In genomic region chr8:54079601-54080000, GRCm38 (mm10) we compare ENCODE assay signal across 10 mouse cellular contexts. TPM values are rescaled to one million over a fixed set of nuclear protein-coding genes. Genes with fewer than 3 reads are reported as not detected.
DNase-seq lines count a peak whose midpoint lies in the region; ATAC-seq lines count a peak whose summit lies in the region.
"Had no signal": no experiment of that assay in that cellular context is flagged by ENCODE, and none has a peak within 500 bp of the region (broad histone marks: within the 10 kb centered on the region; RNA-seq: fewer than 3 reads in every experiment).

No protein-coding gene starts in this region.

- no peaks in the 10 kb centered on the region for H3K27me3 ChIP-seq in intestine, embryonic 14.5 days (replicated peaks; ENCODE audit: control insufficient read depth, insufficient read depth, low read length)
- H3K27me3 ChIP-seq in intestine, embryonic 15.5 days (replicated peaks) = no peaks in the 10 kb centered on the region
- H3K27me3 ChIP-seq in neural tube, embryonic 11.5 days (ENCODE audit: control insufficient read depth, insufficient read depth, low read length) = no peaks in the 10 kb centered on the region
- H3K27me3 ChIP-seq in neural tube, embryonic 15.5 days (replicated peaks) = no peaks in the 10 kb centered on the region
- no peaks in the 10 kb centered on the region for H3K27me3 ChIP-seq in embryonic facial prominence, embryonic 11.5 days (ENCODE audit: control insufficient read depth, insufficient read depth, low read length)
- H3K27me3 ChIP-seq: embryonic facial prominence, embryonic 12.5 days had no signal

- no peak overlapping the region for H3K9ac ChIP-seq in intestine, embryonic 14.5 days (ENCODE audit: low read length)
- no peak overlapping the region for H3K9ac ChIP-seq in intestine, embryonic 15.5 days
- H3K9ac ChIP-seq in neural tube, embryonic 11.5 days (ENCODE audit: low read length) = no peak overlapping the region
- no peak overlapping the region for H3K9ac ChIP-seq in neural tube, embryonic 15.5 days (replicated peaks)
- H3K9ac ChIP-seq in embryonic facial prominence, embryonic 11.5 days (replicated peaks; ENCODE audit: low read length) = no peak overlapping the region
- H3K9ac ChIP-seq: embryonic facial prominence, embryonic 12.5 days had no signal

- no peak for ATAC-seq in intestine, embryonic 14.5 days (replicated peaks; ENCODE audit: low FRiP score, low TSS enrichment, low read depth)
- ATAC-seq in intestine, embryonic 15.5 days = no peak
- ATAC-seq in neural tube, embryonic 11.5 days (ENCODE audit: insufficient read depth, low FRiP score, low TSS enrichment) = no peak
- no peak for ATAC-seq in neural tube, embryonic 15.5 days (ENCODE audit: low FRiP score)
- no peak for ATAC-seq in embryonic facial prominence, embryonic 11.5 days (replicated peaks; ENCODE audit: insufficient number of reproducible peaks, low FRiP score, low TSS enrichment, low read depth)

- H3K4me3 ChIP-seq in intestine, embryonic 14.5 days (ENCODE audit: low read depth, low read length) = 0 out of 2 replicates have a peak overlapping the region, but pooled peaks have one; percentile 1
- H3K4me3 ChIP-seq in intestine, embryonic 15.5 days (replicated peaks) = no peak overlapping the region
- H3K4me3 ChIP-seq in neural tube, embryonic 11.5 days (ENCODE audit: low read depth, low read length) = no peak overlapping the region
- no peak overlapping the region for H3K4me3 ChIP-seq in neural tube, embryonic 15.5 days (replicated peaks)
- H3K4me3 ChIP-seq in embryonic facial prominence, embryonic 11.5 days (ENCODE audit: low read depth, low read length) = no peak overlapping the region
- H3K4me3 ChIP-seq: megakaryocyte, embryonic 14.5 days had no signal

- no peaks in the 10 kb centered on the region for H3K9me3 ChIP-seq in intestine, embryonic 14.5 days (ENCODE audit: control insufficient read depth, low read length)
- H3K9me3 ChIP-seq in intestine, embryonic 15.5 days = no peaks in the 10 kb centered on the region
- no peaks in the 10 kb centered on the region for H3K9me3 ChIP-seq in neural tube, embryonic 11.5 days (ENCODE audit: control insufficient read depth, low read length)
- H3K9me3 ChIP-seq in neural tube, embryonic 15.5 days (replicated peaks) = no peaks in the 10 kb centered on the region
- H3K9me3 ChIP-seq in embryonic facial prominence, embryonic 11.5 days (replicated peaks; ENCODE audit: control insufficient read depth, low read length) = no peaks in the 10 kb centered on the region
- H3K9me3 ChIP-seq: embryonic facial prominence, embryonic 12.5 days; megakaryocyte, embryonic 14.5 days had no signal

- H3K4me1 ChIP-seq in intestine, embryonic 14.5 days (replicated peaks; ENCODE audit: control insufficient read depth, insufficient read depth, low read length) = peaks cover 4% of the 10 kb centered on the region; the same call in 1 of the 2 replicates
- peaks cover 4% of the 10 kb centered on the region for H3K4me1 ChIP-seq in intestine, embryonic 15.5 days (replicated peaks)
- H3K4me1 ChIP-seq in neural tube, embryonic 11.5 days (ENCODE audit: control insufficient read depth, insufficient read depth, low read length) = 0 out of 2 replicates have a peak, but pooled peaks cover 3% of the 10 kb centered on the region
- peaks cover 15% of the 10 kb centered on the region for H3K4me1 ChIP-seq in neural tube, embryonic 15.5 days
- H3K4me1 ChIP-seq in embryonic facial prominence, embryonic 11.5 days (ENCODE audit: control insufficient read depth, insufficient read depth, low read length) = no peaks in the 10 kb centered on the region; the same call in 1 of the 2 replicates
- H3K4me1 ChIP-seq: embryonic facial prominence, embryonic 12.5 days had no signal

- no peak for DNase-seq in intestine, embryonic 14.5 days (ENCODE audit: low spot score)
- peak; percentile 11 for DNase-seq in neural tube, embryonic 11.5 days (ENCODE audit: low spot score)
- DNase-seq in embryonic facial prominence, embryonic 11.5 days (ENCODE audit: low spot score) = peak; percentile 33
- no peak for DNase-seq in testis, postnatal 10 days (ENCODE audit: low spot score)
- DNase-seq in right cerebral cortex, postnatal 36 days (ENCODE audit: low spot score in 2 of 2) = no peak
- DNase-seq: thymus, postnatal 25 days had no signal

- H3K36me3 ChIP-seq in intestine, embryonic 14.5 days (ENCODE audit: control insufficient read depth, insufficient read depth, low read length) = no peaks in the 10 kb centered on the region
- H3K36me3 ChIP-seq in intestine, embryonic 15.5 days = no peaks in the 10 kb centered on the region
- H3K36me3 ChIP-seq in neural tube, embryonic 11.5 days (ENCODE audit: control insufficient read depth, insufficient read depth, low read length) = no peaks in the 10 kb centered on the region
- no peaks in the 10 kb centered on the region for H3K36me3 ChIP-seq in neural tube, embryonic 15.5 days
- H3K36me3 ChIP-seq in embryonic facial prominence, embryonic 11.5 days (replicated peaks; ENCODE audit: control insufficient read depth, insufficient read depth, low read depth, low read length) = no peaks in the 10 kb centered on the region
- H3K36me3 ChIP-seq: embryonic facial prominence, embryonic 12.5 days had no signal

- H3K27ac ChIP-seq in intestine, embryonic 14.5 days (ENCODE audit: low read depth) = no peak overlapping the region
- no peak overlapping the region for H3K27ac ChIP-seq in intestine, embryonic 15.5 days
- H3K27ac ChIP-seq in neural tube, embryonic 11.5 days (ENCODE audit: low read depth, low read length) = no peak overlapping the region
- no peak overlapping the region for H3K27ac ChIP-seq in neural tube, embryonic 15.5 days (replicated peaks)
- no peak overlapping the region for H3K27ac ChIP-seq in embryonic facial prominence, embryonic 11.5 days (replicated peaks; ENCODE audit: low read depth, low read length)
- H3K27ac ChIP-seq: embryonic facial prominence, embryonic 12.5 days had no signal

- H3K4me2 ChIP-seq in intestine, embryonic 14.5 days (ENCODE audit: low read length) = peak overlapping the region; percentile 70; the same call in 1 of the 2 replicates
- H3K4me2 ChIP-seq in intestine, embryonic 15.5 days (replicated peaks) = no peak overlapping the region
- no peak overlapping the region for H3K4me2 ChIP-seq in neural tube, embryonic 11.5 days (ENCODE audit: low read depth)
- H3K4me2 ChIP-seq in neural tube, embryonic 15.5 days = no peak overlapping the region
- H3K4me2 ChIP-seq in embryonic facial prominence, embryonic 11.5 days (ENCODE audit: low read depth, low read length) = no peak overlapping the region

RNA-seq across cellular contexts. Expression of gene Vegfc, which starts 2.2 kb away (rescaled TPM):
- polyA plus RNA-seq in intestine, embryonic 14.5 days (2014; fragmentation: Nextera tagmentation; extraction: Ambion mirVana) = 5.9 and 8.8 TPM in 2 replicates
- 10.0 and 11.1 TPM in 2 replicates for polyA plus RNA-seq in intestine, embryonic 15.5 days (2015; fragmentation: Nextera tagmentation; extraction: Ambion mirVana)
- polyA plus RNA-seq in neural tube, embryonic 11.5 days (2014; fragmentation: Nextera tagmentation; extraction: Ambion mirVana) = 8.6 and 9.4 TPM in 2 replicates
- 3.8 and 4.4 TPM in 2 replicates for polyA plus RNA-seq in neural tube, embryonic 15.5 days (2015; fragmentation: Nextera tagmentation; extraction: Ambion mirVana)
- polyA plus RNA-seq in embryonic facial prominence, embryonic 11.5 days (2014; fragmentation: Nextera tagmentation; extraction: Ambion mirVana) = 9.4 and 11.0 TPM in 2 replicates

Comparison
In these comparisons a context has a peak if more than half of its experiments do, and no peak if none do; other contexts are left out.
1. DNase-seq: peak in neural tube, embryonic 11.5 days (single experiment) and embryonic facial prominence, embryonic 11.5 days (single experiment); none in intestine, embryonic 14.5 days (single experiment), testis, postnatal 10 days (single experiment) and right cerebral cortex, postnatal 36 days (0 of 2).